Mouse (Mus musculus) E14TG2a.4 (cell line): Measurements from ENCODE around the gene Amh.

Experiments
- CTCF ChIP-seq: conservative IDR thresholded peaks from 2 replicates; pipeline ENCODE4 v1.5.1; 2014; ENCODE audit warnings: low read length
- NANOG ChIP-seq: IDR thresholded peaks from 2 replicates; pipeline ENCODE4 v1.6.1; 2014; ENCODE audit warnings: borderline replicate concordance, low read length, mixed read lengths
- POU5F1 ChIP-seq: IDR thresholded peaks from 2 replicates; pipeline ENCODE4 v1.6.1; 2014; ENCODE audit warnings: low read length, borderline replicate concordance

DNA sequence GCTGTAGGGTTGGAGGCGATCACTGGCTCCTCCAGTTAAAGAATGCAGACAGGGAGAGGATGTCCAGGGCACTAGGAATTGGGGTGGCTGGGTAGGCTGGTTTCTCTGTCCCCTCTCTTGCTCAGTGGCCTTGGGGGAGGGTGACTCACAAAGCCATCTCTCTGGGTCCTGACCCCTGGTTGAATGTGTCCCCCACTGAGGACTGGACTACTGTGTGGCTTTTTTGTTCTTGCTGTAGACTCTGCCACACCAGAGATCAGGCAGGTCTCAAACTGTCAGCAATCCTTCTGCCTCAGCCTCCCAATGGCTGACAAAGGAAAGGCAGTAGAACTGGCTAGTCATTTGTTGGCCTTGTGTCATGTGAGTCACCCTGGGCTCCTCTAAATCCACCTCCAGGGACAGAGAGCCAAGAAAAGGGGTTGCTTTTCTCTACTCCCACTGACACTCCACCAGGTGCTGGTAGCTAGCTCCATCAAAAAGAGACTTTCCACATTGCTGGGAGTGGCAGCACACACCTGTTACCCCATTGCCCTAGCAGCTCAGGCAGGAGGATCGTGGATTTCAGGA lies 33.4 kb downstream of the Amh start:
- TF ChIP-seq CTCF (no peak), NANOG (no peak), POU5F1 (no peak)
